Mouse (Mus musculus) inflammation-experienced regulatory T-cells (primary cell): ENCODE data around the gene Olfr1513. TPM values are rescaled to one million over a fixed set of nuclear protein-coding genes. Genes with fewer than 3 reads are reported as not detected.

Source experiments
- polyA plus RNA-seq, 2 experiments: library from polyadenylated mRNA; unstranded; fragments of 100-300 nt; shearing (Covaris generic); gene quantifications; one replicate each; pipeline ENCODE4 v1.2.1; 2017

Gene Olfr1513
- under 1 TPM in 1 of 2 experiments, not detected in 1; 0.78 TPM for polyA plus RNA-seq

GRCm38 (mm10) chr14:52356308-52356707 is at the start of gene Olfr1513:
Gene Olfr1513 (minus strand): TSS chr14:52356408.

GRCm38 (mm10) chr14:52397279-52397678 is 41.1 kb upstream of the Olfr1513 start, which contains the start of gene Olfr1511:
Gene Olfr1511 (minus strand): TSS chr14:52397379.

DNA sequence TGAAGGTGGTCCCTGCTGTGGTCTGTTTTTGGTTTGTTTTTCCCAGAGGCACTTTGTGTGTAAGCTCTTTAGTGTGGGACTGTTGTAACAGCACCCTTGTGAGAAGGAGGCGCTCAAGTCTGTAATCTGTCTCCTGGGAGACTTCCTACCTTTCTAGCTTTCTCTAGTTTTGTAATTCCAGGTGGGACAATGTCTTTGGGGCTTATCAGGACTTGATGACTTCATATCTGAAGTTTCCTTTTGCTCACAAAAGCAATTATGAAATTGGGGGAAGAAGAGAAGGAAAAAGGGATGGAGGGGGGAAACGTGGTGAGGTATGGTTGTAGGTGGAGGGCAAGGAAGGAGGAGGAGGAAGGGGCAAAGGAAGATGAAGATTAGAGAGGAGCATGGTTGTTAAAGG is 22.9 kb upstream of the Olfr1513 start, which contains the start of gene Olfr1512:
Gene Olfr1512, minus strand, starts transcription at position 101 of the 400 bp plus-strand sequence.

DNA sequence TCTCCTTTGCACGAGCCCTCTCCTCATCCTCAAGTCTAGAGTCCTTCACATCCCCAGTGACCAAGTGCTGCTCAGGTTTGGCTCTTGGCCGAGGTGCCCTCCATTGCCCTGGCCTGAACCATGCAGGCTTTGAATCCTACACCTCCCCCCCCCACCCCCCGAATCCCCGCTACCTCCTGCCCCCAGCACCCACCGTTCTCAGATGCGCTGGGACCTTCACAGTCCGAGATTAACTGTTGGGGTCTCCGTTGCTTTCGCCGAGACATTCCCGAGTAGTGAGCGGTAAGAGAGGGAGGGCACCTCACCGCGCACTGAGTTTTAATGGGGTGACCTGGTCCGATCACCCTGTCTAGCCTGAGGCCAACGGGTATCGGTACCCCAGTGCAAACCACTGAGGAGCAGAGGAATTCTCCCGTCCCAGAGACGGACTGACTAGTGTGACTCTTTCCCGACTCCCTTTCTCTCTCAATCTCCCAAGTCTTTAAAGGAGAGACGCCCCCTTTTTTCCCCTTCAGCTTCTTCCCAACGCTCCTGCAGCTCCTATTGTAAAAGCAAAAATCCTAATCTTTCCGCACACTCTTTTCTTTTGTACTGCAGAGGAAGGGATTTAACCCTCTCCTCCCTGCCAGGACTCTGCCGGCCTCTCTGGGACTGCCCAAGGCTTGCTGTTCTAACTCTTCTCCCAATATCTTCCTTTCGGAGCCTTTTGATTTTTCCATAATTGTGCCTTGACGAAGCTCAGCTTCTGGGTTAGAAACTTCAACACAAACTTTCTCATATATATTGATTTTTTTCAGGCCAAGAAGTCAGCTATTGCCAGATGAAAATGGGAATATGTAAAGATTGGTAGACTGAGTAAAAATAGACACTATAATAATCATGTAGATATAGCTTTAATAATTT is 28.0 kb downstream of the Olfr1513 start, which contains the start of gene Sall2:
Gene Sall2, minus strand, starts transcription at position 853 of the 903 bp plus-strand sequence.

GRCm38 (mm10) chr14:52304644-52305271 is 51.5 kb downstream of the Olfr1513 start, which contains the start of gene Mettl3:
Gene Mettl3 (minus strand): TSS chr14:52305128.

Other genes starting within 250 kb of the Olfr1513 start
- 1 to 10 TPM; 6.7 to 7.6 TPM for gene Rpgrip1, start 245.7 kb downstream of the Olfr1513 start, polyA plus RNA-seq
- 10 to 100 TPM; 17.1 to 17.5 TPM for gene Supt16, start 159.0 kb downstream of the Olfr1513 start, polyA plus RNA-seq
- 10 to 100 TPM; 33.5 to 39.3 TPM for gene Chd8, start 98.6 kb downstream of the Olfr1513 start, polyA plus RNA-seq
- gene Tox4, start 77.3 kb downstream of the Olfr1513 start, polyA plus RNA-seq: 10 to 100 TPM; 83.7 to 89.2 TPM
- gene Rab2b, start 76.9 kb downstream of the Olfr1513 start, polyA plus RNA-seq: 10 to 100 TPM; 14.1 to 25.9 TPM
- 10 to 100 TPM; 64.7 to 72.9 TPM for gene Mettl3, start 51.3 kb downstream of the Olfr1513 start, polyA plus RNA-seq
- 1 to 10 TPM; 2.9 to 3.8 TPM for gene Sall2, start 27.6 kb downstream of the Olfr1513 start, polyA plus RNA-seq
- not detected for gene Olfr1512, start 22.8 kb upstream of the Olfr1513 start, polyA plus RNA-seq
- gene Olfr1511, start 41.0 kb upstream of the Olfr1513 start, polyA plus RNA-seq: 1 to 10 TPM in 1 of 2 experiments, not detected in 1; 1.2 TPM
- gene Olfr1510, start 58.0 kb upstream of the Olfr1513 start, polyA plus RNA-seq: under 1 TPM; 0.20 to 0.37 TPM
- gene Olfr1509, start 86.6 kb upstream of the Olfr1513 start, polyA plus RNA-seq: under 1 TPM; 0.28 to 0.29 TPM
- not detected for gene Olfr1508, start 111.1 kb upstream of the Olfr1513 start, polyA plus RNA-seq
- gene Olfr1507, start 139.3 kb upstream of the Olfr1513 start, polyA plus RNA-seq: 1 to 10 TPM in 1 of 2 experiments, not detected in 1; 2.3 TPM